Mouse (Mus musculus): ENCODE results near the gene Trnt1.

The Trnt1 gene

DNA sequence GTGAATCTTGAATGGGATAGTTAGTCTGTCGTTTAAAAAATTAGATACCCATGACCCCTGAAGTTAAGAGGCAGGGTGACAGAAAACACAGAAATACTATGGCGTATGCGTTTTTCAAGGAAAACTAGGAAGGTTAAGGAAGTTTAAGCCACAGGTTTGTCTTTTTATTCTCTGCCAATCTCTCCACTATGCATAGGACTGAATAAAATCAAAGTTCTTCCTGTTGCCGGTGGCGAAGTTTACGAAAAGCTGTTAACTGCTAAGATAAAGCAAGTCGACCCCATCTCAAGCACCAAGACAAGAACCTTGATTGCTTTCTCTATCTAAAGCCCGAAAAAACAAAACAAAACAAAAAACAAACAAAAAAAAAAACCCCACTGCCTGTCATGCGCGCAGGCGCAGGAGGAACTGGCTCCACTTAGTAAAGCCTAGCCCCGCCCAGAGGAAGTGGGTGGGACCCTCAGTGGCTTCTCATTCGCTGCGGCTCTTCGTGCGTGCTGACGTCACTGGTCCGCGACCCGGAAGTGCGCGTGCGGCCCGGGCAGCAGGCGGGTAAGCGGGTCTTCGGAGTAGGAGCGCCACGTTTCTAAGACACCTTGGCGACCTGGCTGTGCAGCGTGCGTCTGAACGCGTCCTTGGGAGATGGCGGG is at the start of gene Trnt1:
Trnt1 (plus strand) TSS at position 481 of the 650 bp plus-strand sequence.
- in situ Hi-C loops (cut with MboI; ENCODE audit: low sequenced_read_pairs), result no loop called here

- in situ Hi-C loops (cut with MboI; ENCODE audit: low sequenced_read_pairs), result no loop called here
These were observed 43.3 kb upstream of the Trnt1 start for GRCm38 (mm10) chr6:106725642-106726041.

- in situ Hi-C loops (cut with MboI; ENCODE audit: low sequenced_read_pairs), result no loop called here
These were observed 42.8 kb upstream of the Trnt1 start for GRCm38 (mm10) chr6:106726078-106726477.

- in situ Hi-C loops (cut with MboI; ENCODE audit: low sequenced_read_pairs), result no loop called here
These were observed 41.2 kb upstream of the Trnt1 start for GRCm38 (mm10) chr6:106727703-106728102.

- in situ Hi-C loops (cut with MboI; ENCODE audit: low sequenced_read_pairs), result no loop called here
These were observed 39.1 kb upstream of the Trnt1 start for GRCm38 (mm10) chr6:106729682-106730314.

- in situ Hi-C loops (cut with MboI; ENCODE audit: low sequenced_read_pairs), result no loop called here
These were observed 36.4 kb upstream of the Trnt1 start for GRCm38 (mm10) chr6:106732563-106732962.

GRCm38 (mm10) chr6:106738229-106738628 is 30.7 kb upstream of the Trnt1 start:
- in situ Hi-C loops (cut with MboI; ENCODE audit: low sequenced_read_pairs), result no loop called here

DNA sequence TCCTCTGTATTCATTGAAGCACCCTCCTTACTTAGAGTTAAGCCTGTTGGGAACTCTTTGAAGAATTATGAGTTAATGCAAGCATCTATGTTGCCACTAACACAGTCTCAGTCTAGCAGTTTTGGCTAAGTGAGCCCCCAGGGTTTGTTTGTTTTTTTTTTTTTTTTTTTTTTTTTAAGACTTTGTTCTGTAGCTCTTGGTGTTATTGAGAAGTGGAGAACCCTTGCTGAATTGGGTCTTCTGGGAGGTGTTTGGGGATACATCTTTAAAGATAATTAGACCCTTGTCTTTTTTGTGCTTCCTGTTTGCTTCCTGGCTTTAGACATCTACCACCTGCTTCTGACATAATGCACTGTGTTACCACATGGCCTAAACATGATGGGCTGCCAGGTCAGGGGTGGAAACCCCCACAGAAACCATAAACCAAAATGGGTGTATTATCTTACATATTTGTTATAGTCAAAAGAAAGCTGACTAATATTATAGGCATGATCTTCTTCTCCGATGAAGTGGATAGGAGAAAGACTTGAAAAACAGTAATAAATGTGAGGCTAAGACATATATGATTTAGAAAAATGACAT is 28.6 kb upstream of the Trnt1 start:
- in situ Hi-C loops (cut with MboI; ENCODE audit: low sequenced_read_pairs), result no loop called here

DNA sequence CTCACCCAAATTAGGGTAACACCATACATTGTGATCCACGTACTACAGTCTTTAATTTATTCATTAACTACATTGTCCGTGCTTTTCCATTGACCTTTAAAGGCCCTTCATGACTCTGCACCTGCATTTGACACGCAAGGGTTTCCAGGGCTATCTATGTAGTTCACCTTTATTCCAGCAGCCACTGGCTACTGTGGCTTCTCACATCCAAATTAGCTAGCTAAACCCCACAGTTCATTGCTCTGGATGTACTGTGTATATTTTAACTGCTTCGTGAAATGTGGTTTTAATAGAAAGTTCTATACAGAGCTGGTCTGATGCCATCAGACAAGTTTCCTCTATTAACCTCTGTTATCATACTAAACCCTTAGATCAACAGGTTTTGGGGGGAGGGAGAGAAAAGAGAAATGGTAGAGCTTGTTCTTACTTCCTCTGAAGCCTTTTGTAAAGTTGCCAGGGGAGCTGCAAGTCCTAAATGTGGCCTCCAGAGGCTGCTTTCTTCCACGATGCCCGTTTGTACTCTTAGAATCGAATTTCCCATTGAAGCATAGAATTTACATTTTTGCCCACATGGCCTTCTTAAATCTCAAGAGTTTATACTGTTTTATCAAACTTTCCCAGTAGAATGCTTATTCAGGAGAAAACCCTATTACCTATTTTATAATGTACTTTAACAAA is 25.2 kb upstream of the Trnt1 start:
- in situ Hi-C loops (cut with MboI; ENCODE audit: low sequenced_read_pairs), result no loop called here

DNA sequence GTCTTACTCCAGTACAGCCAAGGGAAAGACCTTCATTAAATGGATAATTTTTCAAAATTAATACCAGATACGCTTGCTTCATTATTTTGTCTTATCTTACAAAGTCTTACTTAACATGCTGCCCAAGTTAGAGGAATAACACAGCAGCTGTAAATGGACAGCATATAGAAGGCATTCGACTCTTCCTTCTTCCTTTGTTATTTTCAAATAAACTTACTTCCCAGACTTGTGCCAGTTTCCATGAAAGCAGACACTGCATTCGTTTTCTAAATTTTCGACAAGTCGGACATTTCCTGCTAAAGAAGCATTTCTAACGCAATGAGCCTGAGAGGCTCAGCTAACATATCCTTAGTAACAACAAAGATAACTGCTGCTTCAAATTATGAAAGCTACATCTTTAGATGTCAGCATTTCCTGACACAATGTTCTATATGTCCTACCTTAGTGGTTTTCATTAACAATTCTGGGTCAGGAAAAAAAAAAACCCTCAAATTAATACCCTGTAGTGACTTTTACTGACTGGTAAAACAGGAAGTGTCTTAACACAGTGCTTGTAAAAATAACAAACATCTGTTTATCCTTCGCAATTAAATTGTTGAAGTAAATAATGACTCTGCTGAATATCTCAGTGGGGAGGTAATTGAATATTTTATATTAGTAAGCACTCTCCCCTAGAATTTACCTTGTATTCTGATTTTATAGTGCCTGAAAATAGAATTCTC is 23.1 kb upstream of the Trnt1 start:
- in situ Hi-C loops (cut with MboI; ENCODE audit: low sequenced_read_pairs), result no loop called here

DNA sequence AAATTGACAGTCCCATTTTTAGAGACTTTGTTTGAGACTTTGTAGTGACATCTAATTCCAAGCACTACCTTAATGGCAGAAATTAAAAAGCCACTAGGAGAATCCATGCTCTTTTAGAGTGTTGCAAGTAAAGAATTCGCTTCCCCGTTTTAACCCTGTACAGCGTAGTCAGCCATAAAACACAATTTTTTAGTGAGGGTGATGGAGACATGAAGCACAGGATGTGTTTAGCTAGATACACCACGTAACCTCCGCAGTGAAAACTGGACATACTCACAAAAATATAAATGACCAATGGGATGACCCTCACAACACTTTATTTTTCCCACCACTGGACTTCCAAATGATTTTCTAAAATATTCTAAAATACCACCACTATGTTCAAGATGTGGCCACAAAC is 21.7 kb upstream of the Trnt1 start:
- in situ Hi-C loops (cut with MboI; ENCODE audit: low sequenced_read_pairs), result no loop called here

GRCm38 (mm10) chr6:106747804-106748203 is 21.1 kb upstream of the Trnt1 start:
- in situ Hi-C loops (cut with MboI; ENCODE audit: low sequenced_read_pairs), result no loop called here

DNA sequence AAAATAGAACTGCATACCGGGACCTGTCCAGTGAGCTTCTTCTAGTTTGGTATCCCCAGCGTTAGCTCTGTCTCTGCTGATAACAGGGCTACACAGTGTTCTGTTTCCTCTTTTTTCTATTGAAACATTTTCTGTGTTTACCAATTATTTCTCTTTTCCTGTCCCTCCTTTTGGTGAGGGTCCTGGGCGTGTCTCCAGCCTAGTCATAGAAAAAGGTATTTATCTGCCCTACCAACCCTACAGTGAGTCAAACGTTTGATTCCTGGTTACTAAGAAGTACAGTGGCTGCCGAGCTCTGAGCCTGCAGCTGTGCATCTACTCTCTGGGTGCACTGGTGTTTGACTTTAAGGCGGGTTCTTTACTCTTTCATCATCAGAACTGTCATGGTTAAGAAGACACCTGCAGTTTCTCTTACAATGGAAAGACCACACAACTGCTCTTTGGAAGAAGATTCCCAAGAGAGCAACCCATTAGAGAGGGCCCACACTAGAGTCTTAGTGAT is 20.0 kb upstream of the Trnt1 start, which contains the start of gene Il5ra:
Il5ra (minus strand) TSS at position 151 of the 502 bp plus-strand sequence.
- in situ Hi-C loops (cut with MboI; ENCODE audit: low sequenced_read_pairs), result no loop called here

- in situ Hi-C loops (cut with MboI; ENCODE audit: low sequenced_read_pairs), result no loop called here
These were observed 18.6 kb upstream of the Trnt1 start for GRCm38 (mm10) chr6:106750291-106750690.

DNA sequence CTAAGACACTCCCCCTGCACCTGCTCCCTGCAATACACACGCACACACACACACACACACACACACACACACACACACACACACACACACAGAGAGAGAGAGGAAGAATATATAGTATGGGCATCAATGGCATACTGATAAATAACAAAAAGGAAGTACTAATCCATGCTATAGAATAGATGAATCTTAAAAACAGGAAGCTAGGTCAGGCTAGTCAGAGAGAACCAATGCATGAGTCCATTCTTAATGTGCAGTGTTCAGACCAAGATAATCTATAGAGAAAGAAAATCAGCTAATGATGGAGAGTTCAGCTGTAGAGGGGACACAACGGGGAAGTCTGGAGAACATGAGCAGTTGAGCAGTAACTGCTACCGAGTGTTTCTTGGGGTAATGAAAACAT is 10.6 kb upstream of the Trnt1 start:
- in situ Hi-C loops (cut with MboI; ENCODE audit: low sequenced_read_pairs), result no loop called here

DNA sequence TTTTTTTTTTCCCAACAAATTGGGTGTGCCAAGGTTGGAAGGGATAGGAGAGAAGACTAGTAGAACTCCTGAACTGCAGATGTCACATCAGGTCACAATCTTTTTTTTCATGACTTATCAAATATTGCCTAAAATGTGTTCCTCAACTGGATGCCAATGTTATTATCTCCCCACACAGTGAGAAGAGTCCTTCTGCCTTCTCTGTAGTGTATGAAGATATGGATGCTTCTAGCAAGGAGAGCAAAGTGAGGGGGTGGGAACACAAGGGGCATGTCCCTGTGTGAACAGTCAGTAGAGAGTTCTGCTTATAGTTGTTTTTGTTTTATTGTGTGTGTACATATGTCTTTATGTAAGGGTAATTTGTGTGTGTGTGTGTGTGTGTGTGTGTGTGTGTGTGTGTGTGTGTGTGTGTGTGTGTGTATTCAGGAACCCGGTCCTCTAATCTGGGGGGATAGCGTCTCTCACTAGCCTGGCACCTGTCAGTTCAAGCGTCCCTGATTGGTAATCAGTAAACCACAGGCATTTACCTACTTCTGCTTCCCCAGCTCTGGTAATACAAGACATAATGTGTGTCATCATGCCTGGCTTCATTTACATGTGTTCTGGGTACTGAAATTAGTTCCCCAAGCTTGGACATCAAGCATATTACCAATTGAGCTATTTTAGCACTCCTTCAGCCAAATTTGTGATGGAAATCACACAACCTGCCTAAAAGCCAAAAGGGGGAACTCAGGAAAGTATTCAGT is 8.3 kb upstream of the Trnt1 start:
- in situ Hi-C loops (cut with MboI; ENCODE audit: low sequenced_read_pairs), result no loop called here

- in situ Hi-C loops (cut with MboI; ENCODE audit: low sequenced_read_pairs), result no loop called here
These were observed 7.4 kb upstream of the Trnt1 start for GRCm38 (mm10) chr6:106761486-106761885.

GRCm38 (mm10) chr6:106765892-106766291 is 3.0 kb upstream of the Trnt1 start:
- in situ Hi-C loops (cut with MboI; ENCODE audit: low sequenced_read_pairs), result no loop called here

- in situ Hi-C loops (cut with MboI; ENCODE audit: low sequenced_read_pairs), result no loop called here
These were observed 2.1 kb upstream of the Trnt1 start for GRCm38 (mm10) chr6:106766774-106767173.

- in situ Hi-C loops (cut with MboI; ENCODE audit: low sequenced_read_pairs), result no loop called here
These were observed 458 bp downstream of the Trnt1 start for GRCm38 (mm10) chr6:106769290-106769866.

Data from CH12F3 (cell line).